Mouse (Mus musculus): ENCODE data around the gene Psen1.

Gene Psen1

DNA sequence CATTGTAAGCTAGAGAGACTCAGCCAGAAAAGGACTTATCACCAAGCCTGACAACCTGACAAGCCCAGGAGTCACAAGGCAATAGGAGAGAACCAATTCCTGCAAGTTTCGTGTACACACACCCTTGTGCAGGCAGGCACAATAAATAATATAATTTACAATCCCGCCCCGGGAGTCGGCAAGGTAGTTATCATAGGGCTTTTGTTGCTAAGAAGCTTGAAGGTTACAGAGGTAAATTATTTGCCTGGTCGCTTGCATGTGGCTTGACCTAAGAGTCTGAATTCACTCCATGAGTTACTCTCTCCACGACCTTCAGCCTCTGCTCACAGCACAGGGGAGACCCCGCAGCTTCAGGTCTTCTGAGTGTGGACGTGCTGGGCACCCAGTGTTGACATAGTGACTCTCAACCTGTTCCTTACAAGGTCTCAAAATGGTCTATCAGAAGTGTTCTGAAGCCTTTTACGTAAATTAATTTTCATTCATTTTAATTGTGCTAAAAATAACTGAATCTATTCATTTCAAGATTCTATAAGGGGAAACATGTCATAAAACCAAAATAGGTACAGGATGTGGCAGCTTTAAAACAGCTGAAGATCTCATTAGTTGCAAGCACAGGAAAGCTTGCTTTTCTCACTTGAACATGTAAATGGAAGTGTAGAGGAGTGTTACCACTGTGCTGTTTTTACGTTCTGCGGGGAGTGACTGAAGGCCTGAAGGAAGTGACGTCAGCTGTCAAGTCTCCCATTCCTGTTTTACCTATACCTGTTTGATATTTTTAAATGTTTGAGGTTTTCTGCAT, 38.8 kb downstream of the Psen1 start:
- DNase-seq (ENCODE audit: low spot score) = no peak

DNA sequence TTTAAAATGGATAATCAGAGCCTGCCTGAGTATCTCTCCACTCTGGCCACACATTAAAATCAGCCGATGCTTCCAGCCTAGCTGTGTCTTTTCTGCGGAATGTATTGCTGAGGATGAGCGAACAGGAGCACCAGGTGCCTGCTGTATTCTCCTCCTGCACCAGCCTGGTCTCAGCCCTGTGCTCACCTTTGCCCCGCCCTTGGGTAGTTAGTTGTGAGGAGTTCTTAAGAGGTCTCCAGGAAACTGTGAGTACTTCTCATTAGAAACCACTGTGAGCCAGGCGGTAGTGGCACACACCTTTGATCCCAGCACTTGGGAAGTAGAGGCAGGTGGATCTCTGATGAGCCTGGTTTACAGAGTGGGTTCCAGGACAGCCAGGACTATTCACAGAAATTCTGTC, 44.3 kb downstream of the Psen1 start:
- DNase-seq (ENCODE audit: low spot score) = no peak

DNA sequence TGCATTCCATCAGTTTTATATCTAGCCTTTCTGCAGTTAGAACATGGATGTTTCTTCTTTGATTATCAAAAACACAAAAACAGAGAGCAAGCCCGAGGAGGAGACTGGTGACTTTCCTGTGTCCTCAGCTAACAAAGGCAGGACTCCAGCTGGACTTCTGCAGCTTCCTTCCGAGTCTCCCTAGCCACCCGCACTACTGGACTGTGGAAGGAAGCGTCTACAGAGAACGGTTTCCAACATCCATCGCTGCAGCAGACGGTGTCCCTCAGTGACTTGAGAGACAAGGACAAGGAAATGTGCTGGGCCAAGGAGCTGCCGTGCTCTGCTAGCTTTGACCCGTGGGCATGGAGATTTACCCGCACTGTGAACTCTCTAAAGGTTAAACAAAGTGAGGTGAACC, 46.1 kb downstream of the Psen1 start:
- no peak for DNase-seq (ENCODE audit: low spot score)

DNA sequence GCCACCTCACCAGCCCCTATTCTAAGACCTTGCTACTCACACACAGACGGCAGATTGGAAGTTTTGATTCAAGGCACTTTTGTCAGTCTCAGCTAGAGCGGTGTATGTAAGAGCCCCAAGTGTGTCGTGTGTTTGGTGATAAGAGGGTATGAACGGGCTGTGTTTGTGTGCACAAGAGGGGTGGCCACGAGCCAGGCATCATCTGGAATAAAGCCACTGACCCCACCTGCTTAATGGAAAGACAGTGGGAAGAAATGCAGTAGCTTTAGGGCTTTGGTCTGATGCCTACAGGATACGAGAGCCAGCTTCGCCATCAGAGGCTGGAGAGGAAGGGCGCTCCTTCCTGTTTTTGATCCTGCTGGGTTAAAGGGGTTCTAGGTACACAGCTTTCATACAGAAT, 48.3 kb downstream of the Psen1 start:
- DNase-seq (ENCODE audit: low spot score) = no peak

DNA sequence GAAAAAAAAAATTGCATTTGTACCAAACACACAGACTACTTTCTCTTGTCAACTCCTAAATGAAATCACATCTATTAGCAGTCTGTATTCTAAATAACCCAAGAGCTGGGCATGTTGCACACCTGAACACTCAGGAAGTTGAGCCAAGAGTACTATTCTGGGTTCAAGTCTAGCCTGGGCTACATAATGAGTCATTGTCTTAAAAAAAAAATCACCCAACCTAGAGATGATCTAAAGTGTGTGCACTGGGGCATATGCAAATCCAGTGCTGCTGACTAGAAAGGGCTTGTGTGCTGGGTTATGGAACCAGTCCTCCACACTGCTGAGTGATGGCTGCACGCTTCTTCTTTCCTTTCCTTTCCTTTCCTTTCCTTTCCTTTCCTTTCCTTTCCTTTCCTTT, 50.7 kb downstream of the Psen1 start:
- no peak for DNase-seq (ENCODE audit: low spot score)

DNA sequence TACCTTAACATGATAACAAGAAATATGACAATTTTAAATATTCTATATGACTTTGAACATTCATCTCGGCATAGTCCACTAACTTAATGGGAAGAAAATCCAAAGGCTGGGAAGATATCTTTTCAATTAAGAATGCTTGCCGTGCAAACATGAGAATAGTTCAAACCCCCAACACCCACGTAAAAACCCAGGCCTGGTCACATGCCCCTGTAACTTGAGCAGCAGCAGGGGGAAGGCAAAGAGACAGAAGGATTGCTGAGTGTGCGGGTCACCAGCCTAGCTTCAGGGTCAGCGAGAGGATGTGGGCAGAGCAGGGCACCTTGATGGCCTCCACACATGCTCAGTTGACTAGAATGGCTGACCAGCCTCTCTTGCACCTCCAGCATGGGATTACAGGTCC, 53.8 kb downstream of the Psen1 start:
- DNase-seq (ENCODE audit: low spot score) = no peak

DNA sequence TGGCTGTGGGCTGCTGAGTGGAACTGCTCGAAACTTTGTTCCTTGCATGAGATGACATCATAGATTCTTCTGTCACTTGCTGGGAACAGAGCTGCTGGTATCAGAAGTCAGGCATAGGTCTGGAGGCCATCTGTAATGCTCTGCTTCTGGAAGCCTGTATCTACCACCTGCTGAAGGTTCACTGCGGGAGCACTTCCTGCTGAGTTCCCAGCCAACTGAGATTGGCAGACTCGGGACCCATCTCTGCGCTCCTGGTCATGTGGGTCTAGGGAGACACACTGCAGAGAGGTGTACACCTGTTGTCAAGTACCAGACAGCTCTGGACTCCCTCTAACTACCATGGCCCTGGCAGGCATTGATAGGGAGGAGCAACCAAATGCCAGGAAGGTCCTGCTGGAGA, 54.9 kb downstream of the Psen1 start:
- no peak for DNase-seq (ENCODE audit: low spot score)

DNA sequence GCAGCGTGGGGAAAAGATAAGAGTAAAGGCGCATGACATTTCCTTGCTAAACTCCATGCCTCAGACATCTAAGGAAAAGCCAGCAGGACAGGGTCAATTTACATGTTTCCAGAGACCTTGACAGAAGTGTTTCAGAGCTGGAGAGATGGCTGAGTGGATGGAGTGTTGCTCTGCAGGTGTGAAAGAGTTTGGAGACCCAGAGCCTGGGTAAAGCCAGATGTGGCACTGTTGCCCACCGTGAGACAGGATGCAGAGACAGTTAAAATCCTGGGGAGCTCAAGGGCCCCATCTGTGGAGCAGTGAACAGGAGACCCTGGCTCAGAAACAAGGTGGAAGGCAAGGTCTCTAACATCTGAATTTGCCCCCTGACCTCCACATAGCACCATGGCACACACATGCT, 55.8 kb downstream of the Psen1 start:
- DNase-seq (ENCODE audit: low spot score) = no peak

DNA sequence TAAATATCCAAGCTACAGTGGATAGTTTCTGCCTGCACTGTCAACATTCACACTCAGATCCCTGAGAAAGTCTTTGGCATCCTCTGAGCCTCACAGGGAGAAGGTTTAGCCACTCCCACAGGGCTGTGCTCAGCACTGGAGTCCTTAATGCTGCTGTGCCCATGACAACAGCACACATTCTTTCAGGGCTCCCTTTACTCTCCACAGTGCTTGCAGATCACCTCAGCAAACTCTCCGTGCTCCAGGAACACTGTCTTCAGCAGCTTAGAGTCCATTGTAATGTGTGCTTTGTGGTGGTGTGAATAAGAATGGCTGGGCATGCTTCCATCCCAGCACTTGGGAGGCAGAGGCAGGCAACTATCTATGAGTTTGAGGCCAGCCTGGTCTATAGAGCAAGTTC, 61.2 kb downstream of the Psen1 start:
- no peak for DNase-seq (ENCODE audit: low spot score)

DNA sequence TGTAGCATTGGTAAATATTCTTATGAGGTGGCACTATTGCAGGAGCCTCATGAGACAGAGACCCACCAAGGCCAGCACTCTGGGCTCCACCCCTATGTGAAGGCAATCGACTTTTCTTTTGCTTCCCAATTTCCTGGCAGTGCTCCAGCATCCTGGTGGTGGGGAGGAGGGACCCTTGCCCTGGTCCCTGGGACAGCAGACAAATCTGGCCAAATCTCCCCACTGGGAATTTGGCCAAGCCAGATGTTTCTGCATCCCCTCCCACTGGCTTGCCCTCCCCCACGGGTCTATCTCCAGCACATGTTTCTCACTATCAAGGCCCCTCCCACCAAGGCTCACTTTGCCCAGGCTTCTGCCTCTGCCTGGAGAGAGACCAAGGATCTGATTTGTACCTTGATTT, 64.5 kb downstream of the Psen1 start:
- no peak for DNase-seq (ENCODE audit: low spot score)

DNA sequence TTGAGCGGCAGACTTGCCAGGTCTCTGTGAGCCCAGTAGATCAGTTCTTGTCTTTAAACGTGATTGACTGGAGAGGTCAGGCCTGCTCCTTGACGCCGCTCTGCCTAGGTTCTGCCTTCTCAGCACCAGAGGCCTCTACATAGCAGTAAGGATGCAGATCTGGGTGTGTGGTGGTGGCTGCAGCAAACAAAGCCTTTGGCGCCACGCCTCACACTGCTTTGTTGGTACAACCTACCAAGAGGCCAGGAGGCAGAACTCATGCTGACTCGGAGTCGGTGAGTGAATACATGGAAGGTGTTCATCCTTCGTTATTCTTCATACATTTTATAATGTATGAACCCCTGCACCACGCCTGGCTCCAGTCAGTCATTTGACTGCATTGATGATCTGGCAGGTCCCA, 70.8 kb downstream of the Psen1 start:
- no peak for DNase-seq (ENCODE audit: low spot score)

DNA sequence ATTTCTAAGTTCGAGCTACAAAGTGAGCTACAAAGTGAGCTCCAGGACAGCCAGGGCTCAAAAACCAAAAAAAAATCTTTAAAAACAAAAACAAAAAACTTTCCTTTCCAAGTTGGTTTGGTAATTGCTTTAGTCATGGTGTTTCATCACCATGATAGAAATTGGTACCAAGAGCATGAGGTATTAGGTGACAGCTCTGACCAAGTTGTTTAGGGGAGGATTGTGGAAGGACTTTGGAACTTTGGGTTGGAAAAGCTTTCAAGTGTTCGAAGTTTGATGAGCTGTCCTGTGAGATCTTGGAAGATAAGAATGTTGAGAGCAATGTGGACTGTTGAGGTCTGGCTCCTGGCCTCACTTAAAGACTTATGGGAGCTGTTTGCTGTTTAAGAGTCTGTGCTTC, 72.2 kb downstream of the Psen1 start:
- DNase-seq (ENCODE audit: low spot score) = no peak

DNA sequence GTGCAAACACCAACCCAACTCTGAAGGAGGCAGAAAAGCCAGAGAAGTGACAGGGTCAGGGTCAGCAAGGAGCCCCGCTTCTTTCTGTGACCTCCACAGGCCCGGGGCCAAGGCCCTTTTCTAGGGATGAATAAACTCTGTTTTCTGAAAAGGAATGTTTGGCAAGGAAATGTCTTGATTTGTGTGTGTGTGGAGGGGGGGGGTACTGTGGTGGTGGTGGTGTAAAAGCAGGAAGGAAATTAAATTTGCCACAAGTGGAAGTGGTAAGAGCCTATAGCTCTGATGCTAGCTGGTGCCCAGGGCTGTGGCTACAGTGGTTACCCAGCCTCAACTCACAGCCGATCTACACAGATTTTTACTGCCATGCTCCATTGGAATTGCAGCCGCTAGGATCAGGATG, 74.8 kb downstream of the Psen1 start:
- peak; percentile 16 for DNase-seq (ENCODE audit: low spot score)

DNA sequence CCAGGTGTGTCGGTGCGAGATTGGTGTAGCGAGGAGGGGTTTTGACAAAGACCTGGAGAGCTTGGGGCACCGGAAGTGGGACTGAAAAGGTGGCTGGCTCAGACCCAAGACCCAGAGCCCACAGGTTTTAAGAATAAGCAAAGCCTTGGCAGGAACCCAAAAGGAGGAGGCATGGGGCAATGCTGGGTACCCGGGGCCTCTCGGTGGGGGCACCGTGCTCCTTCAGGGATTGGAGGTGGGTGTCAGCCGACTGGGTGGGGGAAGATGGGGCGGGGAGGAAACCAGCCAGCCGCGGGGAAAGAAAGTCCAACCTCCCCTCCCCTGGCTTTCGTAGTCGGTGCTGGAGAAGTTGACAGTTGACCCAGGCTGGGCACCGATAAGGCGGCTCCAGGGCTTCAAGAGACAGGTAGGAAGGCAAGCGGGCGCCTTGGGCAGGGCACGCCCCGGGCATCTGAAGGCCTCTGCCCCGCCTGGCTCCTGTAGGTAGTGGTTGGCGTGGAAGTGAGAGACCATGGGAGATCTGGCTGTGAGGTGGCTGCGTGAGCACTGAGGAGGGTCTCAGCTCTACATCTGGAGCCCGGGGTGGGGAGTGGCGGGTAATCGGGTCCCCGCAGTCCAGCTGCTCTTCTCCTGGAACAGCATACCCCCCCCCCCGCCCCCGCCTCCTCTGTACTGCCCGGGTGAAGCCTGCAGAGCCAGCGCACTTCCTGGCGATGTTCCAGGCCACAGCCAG, 75.5 kb downstream of the Psen1 start, which contains the start of gene Papln:
TSS of gene Papln (plus strand) at position 324 of the 733 bp plus-strand sequence.
- no peak for DNase-seq (ENCODE audit: low spot score)

DNA sequence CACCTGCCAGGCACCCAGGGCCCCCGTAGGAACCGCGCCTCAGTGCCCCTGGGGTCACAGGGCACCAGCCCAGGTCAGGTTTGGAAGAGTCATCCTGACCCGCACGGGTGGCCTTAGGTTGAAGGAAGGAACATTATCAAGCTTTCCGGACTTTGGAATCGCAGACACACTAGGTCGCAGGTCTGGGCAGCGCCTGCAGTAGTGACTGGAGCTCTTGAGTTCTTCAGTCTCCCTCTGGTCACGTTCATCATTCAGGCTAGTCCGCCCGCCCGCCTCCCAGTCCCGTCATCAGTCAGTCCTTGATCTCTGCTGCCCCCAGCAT, 76.1 kb downstream of the Psen1 start:
- no peak for DNase-seq (ENCODE audit: low spot score)

DNA sequence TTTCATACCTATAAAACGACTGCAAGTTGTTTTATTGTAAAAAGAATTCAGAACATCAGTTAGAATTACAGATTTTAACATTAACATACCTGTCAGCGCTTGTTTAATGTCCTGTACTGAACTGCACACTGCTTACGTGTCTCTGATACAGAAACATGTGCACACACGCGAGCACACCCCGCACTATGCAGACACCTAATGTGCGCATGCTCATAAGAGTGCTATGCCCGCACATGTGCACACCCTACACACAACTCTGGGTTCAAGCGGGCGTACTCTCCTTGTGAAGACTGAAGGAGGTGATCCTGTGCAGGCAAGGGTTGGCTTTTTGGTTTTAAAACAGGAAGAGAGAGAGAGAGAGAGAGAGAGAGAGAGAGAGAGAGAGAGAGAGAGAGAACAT, 76.6 kb downstream of the Psen1 start:
- no peak for DNase-seq (ENCODE audit: low spot score)

DNA sequence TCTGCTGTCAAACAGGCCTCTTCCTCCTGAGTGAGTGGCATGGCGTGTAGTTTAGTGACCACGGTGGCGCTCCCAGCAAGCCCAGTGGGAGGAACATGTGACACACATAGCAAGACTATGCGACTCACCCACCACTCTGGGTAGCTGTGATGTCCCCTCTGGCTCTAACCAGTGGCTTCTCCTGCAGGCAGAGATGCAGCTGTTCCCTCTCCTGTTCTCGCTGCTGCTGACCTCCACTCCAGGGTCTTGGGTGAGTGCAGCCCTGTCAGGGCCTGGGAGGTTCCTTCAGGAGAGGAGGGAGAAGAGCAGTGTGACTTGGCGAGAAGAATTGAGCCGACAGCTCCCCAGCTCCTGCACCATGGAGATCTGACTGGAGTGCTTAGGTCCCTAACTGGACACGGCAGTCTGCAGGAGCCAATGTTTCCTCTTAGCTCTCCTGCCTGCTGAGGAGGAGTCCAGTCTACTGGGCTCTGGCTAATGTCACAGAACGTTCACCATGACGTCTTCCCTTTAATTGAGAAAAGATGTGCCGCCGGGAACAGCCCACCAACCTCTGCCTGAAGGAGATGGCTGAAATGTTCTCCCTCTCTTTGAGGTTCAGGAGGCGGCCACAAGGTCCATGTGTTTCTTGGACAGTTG, 78.1 kb downstream of the Psen1 start:
- no peak for DNase-seq (ENCODE audit: low spot score)

DNA sequence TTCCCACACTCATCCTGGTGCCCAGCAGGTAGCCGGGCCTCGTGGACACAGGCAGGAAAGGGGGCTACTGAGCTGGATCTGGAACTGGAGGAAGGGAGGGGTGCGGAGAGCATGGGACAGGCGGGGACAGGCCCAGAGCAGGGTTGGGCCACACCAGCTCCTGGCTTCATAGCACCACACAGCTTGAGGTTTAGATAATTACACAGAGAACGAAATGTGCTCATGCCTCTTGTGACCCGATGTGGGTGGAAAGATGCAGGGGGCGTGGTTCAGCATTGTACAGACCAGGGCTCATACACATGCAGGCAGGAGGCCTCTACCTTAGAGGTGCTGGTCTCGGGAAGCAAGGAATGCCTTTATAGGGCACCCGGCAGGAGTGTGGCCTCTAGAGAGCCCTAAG, 79.9 kb downstream of the Psen1 start:
- no peak for DNase-seq (ENCODE audit: low spot score)

DNA sequence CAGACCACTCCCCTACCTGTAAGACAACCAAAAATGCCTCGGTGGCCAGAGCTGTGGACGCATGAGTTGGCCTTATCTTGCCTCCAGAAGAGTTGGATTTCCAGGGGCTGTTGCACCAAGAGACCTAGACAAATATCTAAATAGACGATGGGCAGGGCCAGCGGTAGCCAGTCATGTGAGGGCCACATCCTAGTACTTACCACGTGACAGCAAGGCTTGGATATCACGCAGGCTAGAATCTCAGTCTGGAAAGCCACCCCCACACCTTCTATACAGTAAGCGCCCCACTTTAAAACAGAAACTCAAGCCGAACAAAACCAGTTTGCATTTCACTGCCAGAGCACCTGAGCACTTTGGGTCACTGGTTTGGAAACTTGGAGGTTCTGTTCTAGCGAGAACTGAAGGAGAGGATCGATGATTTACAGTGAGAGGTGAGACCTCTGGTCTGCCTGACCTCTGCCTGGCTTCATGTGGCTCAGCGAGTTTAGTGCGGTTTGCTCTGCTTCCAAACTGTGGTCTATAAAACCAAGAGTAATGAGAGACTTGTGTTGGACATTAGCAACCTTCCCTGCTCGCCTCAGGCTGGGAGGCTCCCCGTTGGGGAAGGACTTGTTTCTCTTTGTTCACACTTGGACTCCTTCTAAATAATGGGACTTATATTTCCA, 80.4 kb downstream of the Psen1 start:
- no peak for DNase-seq (ENCODE audit: low spot score)

DNA sequence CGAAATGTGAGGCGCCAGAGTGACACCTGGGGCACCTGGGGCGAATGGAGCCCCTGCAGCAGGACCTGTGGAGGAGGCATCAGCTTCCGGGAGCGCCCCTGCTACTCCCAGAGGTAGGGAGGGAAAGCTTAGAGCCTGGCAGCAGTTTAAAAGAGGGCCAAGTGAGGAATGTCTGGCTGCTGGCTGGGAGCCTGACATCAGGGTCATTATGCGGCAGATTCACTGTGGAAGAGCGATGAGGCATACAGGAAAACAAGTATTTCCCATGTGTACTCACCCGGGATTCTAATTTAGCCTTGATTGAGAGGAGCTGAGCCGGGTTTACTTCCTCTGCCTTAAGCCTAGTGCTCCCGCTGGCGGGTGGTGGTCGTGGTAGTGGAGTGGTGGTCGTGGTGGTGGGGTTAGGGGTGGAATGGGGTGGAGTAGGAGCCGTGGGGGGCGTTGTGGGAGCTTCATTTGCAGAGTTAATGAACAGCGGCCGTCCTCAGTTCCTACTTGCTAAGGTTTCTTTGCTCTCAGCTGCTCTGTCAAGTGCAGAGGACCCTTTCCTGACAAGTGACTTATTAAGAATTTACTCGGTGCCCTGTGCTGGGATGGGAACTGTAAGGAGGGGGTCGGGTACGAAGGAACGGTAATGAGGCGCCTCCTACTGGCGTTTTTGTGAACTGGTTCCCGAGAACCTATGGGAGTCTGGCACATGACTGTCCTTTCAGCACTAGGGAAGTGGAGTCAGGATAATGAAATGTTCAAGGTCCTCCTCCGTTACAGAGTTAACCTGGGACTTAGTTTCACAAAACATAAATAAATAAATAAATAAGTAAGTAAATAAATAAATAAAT, 82.7 kb downstream of the Psen1 start:
- peak; percentile 27 for DNase-seq (ENCODE audit: low spot score)

DNA sequence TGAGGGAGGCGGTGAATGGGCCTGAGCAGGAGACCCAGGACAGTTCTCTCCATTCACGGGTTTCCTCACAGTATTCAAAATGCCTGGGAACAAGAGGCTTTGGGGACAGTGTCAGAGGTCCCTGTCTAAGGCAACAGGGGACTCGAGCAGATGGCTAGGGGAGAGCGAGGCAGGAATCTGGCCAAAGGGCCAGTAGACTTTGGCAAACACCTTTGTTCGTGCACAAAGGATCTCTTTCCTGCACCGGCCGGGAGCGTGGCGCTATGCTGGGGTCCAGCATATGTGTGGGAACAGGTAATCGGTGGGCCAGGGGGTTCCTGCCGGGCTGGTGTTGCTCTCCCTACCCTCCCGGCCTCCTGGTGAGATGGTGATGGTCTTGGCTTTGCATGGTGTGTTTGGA, 87.7 kb downstream of the Psen1 start:
- no peak for DNase-seq (ENCODE audit: low spot score)

DNA sequence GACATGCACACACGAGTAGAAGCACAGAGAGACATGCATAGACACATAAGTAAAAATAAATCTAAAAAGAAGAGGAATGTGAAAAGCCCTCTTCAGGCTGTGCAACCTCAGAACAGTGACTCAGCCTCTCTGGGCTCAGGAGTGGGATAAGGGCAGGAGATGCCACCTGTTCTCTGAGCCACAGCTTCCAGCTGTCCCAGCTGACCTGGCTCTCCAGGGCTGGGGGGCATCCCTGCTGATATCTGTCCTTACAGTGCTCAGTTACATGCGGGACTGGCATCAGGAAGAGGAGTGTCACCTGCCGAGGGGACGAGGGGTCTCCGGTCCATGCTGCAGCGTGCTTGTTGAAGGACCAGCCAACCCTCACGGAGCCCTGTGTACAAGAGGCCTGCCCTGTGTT, 88.8 kb downstream of the Psen1 start:
- no peak for DNase-seq (ENCODE audit: low spot score)

Measured in lung, postnatal 25 days (tissue).